Mouse (Mus musculus) heart, embryonic 15.5 days (tissue): ENCODE data around the gene Pitpnm3. TPM values are rescaled to one million over a fixed set of nuclear protein-coding genes. Genes with fewer than 3 reads are reported as not detected.

ENCODE experiments used
- ATAC-seq: fragments of 200-750 bp; cut with Nextera tagmentation; replicated peaks from 2 replicates; pipeline ENCODE4 v1.8.0; 2017; ENCODE audit warnings: low read depth, moderate TSS enrichment; ENCODE audit not compliant: insufficient number of reproducible peaks, insufficient read depth, low FRiP score
- H3K27ac ChIP-seq: fragments of 300-500 bp; sonication (generic); 2 replicates; pipeline ENCODE4 v1.5.1; 2015; ENCODE audit warnings: mild to moderate bottlenecking, inconsistent platforms
- H3K27me3 ChIP-seq: fragments of 300-500 bp; sonication (generic); 2 replicates; pipeline ENCODE4 v1.6.1; 2015; ENCODE audit warnings: inconsistent platforms
- H3K36me3 ChIP-seq: fragments of 300-500 bp; sonication (generic); 2 replicates; pipeline ENCODE4 v1.6.1; 2015; ENCODE audit warnings: mild to moderate bottlenecking, inconsistent platforms
- H3K4me1 ChIP-seq: fragments of 300-500 bp; sonication (generic); replicated peaks from 2 replicates; pipeline ENCODE4 v1.6.1; 2015; ENCODE audit warnings: inconsistent platforms
- H3K4me2 ChIP-seq: fragments of 300-500 bp; sonication (generic); 2 replicates; pipeline ENCODE4 v1.6.1; 2015; ENCODE audit warnings: inconsistent platforms, mild to moderate bottlenecking, moderate library complexity
- H3K4me3 ChIP-seq: fragments of 300-500 bp; sonication (generic); 2 replicates; pipeline ENCODE4 v1.5.1; 2015; ENCODE audit warnings: mild to moderate bottlenecking, inconsistent platforms
- H3K9ac ChIP-seq: fragments of 300-500 bp; sonication (generic); 2 replicates; pipeline ENCODE4 v1.6.1; 2015; ENCODE audit warnings: mild to moderate bottlenecking, inconsistent platforms
- H3K9me3 ChIP-seq: fragments of 300-500 bp; sonication (generic); replicated peaks from 2 replicates; pipeline ENCODE4 v1.6.1; 2016; ENCODE audit warnings: inconsistent platforms
- WGBS: fragments of 180-500 bp; shearing (Covaris S2); methylation state at CpG from one replicate; pipeline ENCODE4 v1.1.7; 2015; ENCODE audit warnings: mixed read lengths; 5-methylcytosine and 5-hydroxymethylcytosine counted together
- polyA plus RNA-seq: library from polyadenylated mRNA; unstranded; fragments of >200 nt; fragmentation: Nextera tagmentation; extraction: Ambion mirVana; gene quantifications from 2 replicates; pipeline ENCODE4 v1.2.1, GENCODE M21; 2015

The Pitpnm3 gene
- polyA plus RNA-seq, 1 experiment from 2014 or later = 0.21 TPM

- Histone ChIP-seq H3K4me3 (no peak overlapping the region), H3K36me3 (0 out of 2 replicates have a peak, but pooled peaks cover 8% of the 10 kb centered on the region), H3K27ac (no peak overlapping the region), H3K4me1 (peaks cover 19% of the 10 kb centered on the region), H3K27me3 (peaks cover 35% of the 10 kb centered on the region), H3K9me3 (no peaks in the 10 kb centered on the region), H3K4me2 (no peak overlapping the region), H3K9ac (no peak overlapping the region)
- WGBS = 77% methylated on average over 8 of the region's 8 CpGs
- ATAC-seq = no peak
These were observed 86.3 kb downstream of the Pitpnm3 start for GRCm38 (mm10) chr11:72049171-72049759.

GRCm38 (mm10) chr11:72048730-72049129 is 86.8 kb downstream of the Pitpnm3 start:
- H3K27me3 ChIP-seq = peaks cover 33% of the 10 kb centered on the region
- H3K4me1 ChIP-seq = peaks cover 24% of the 10 kb centered on the region
- no peak overlapping the region for H3K9ac ChIP-seq
- WGBS = 67% methylated on average over 6 of the region's 6 CpGs
- no peak overlapping the region for H3K27ac ChIP-seq
- no peak overlapping the region for H3K4me3 ChIP-seq
- H3K36me3 ChIP-seq = 0 out of 2 replicates have a peak, but pooled peaks cover 8% of the 10 kb centered on the region
- no peaks in the 10 kb centered on the region for H3K9me3 ChIP-seq
- H3K4me2 ChIP-seq = no peak overlapping the region
- no peak for ATAC-seq

GRCm38 (mm10) chr11:72044231-72044630 is 91.3 kb downstream of the Pitpnm3 start:
- no peaks in the 10 kb centered on the region for H3K9me3 ChIP-seq
- 0 out of 2 replicates have a peak, but pooled peaks cover 2% of the 10 kb centered on the region for H3K27me3 ChIP-seq
- H3K9ac ChIP-seq = no peak overlapping the region
- 71% methylated on average over 3 of the region's 3 CpGs for WGBS
- H3K4me2 ChIP-seq = peak overlapping the region; percentile 93
- peaks cover 32% of the 10 kb centered on the region for H3K4me1 ChIP-seq
- no peak for ATAC-seq
- peak overlapping the region; percentile 65; the same call in 1 of the 2 replicates for H3K4me3 ChIP-seq
- no peak overlapping the region for H3K27ac ChIP-seq
- 0 out of 2 replicates have a peak, but pooled peaks cover 8% of the 10 kb centered on the region for H3K36me3 ChIP-seq

- Histone ChIP-seq H3K36me3 (0 out of 2 replicates have a peak, but pooled peaks cover 8% of the 10 kb centered on the region), H3K27ac (no peak overlapping the region), H3K4me1 (peaks cover 32% of the 10 kb centered on the region), H3K27me3 (peaks cover 3% of the 10 kb centered on the region), H3K4me3 (peak overlapping the region; percentile 65), H3K9me3 (no peaks in the 10 kb centered on the region), H3K9ac (peak overlapping the region; percentile 63), H3K4me2 (peak overlapping the region; percentile 93)
- WGBS = 3% methylated on average over 14 of the region's 14 CpGs
- 0 out of 2 replicates have a peak, but pooled peaks have one; percentile 1 for ATAC-seq
These were observed 92.9 kb downstream of the Pitpnm3 start for GRCm38 (mm10) chr11:72042631-72043030.

- Histone ChIP-seq H3K36me3 (0 out of 2 replicates have a peak, but pooled peaks cover 8% of the 10 kb centered on the region), H3K4me2 (peak within 1 kb of the TSS; percentile 93), H3K27me3 (peaks cover 8% of the 10 kb centered on the region), H3K4me3 (peak within 1 kb of the TSS; percentile 65), H3K9me3 (no peaks in the 10 kb centered on the region), H3K27ac (peak within 1 kb of the TSS; percentile 43), H3K9ac (peak within 1 kb of the TSS; percentile 63), H3K4me1 (peaks cover 32% of the 10 kb centered on the region)
- under 1% methylated on average over 52 of the region's 52 CpGs for WGBS
- ATAC-seq = peak; percentile 85
These were observed 93.6 kb downstream of the Pitpnm3 start, which contains the start of gene Pimreg for GRCm38 (mm10) chr11:72041768-72042607. Gene Pimreg (plus strand): TSS chr11:72042032.

GRCm38 (mm10) chr11:72041290-72041767 is 94.2 kb downstream of the Pitpnm3 start:
- Histone ChIP-seq H3K4me1 (peaks cover 32% of the 10 kb centered on the region), H3K27ac (peak overlapping the region; percentile 43; the same call in 1 of the 2 replicates), H3K36me3 (0 out of 2 replicates have a peak, but pooled peaks cover 5% of the 10 kb centered on the region), H3K9me3 (no peaks in the 10 kb centered on the region), H3K27me3 (peaks cover 8% of the 10 kb centered on the region), H3K4me3 (peak overlapping the region; percentile 65), H3K9ac (peak overlapping the region; percentile 46), H3K4me2 (peak overlapping the region; percentile 93)
- 15% methylated on average over 6 of the region's 6 CpGs for whole genome bisulfite sequencing
- no peak for ATAC-seq

- Histone ChIP-seq H3K4me2 (peak overlapping the region; percentile 12; the same call in 1 of the 2 replicates), H3K9ac (no peak overlapping the region), H3K9me3 (no peaks in the 10 kb centered on the region), H3K4me1 (peaks cover 35% of the 10 kb centered on the region), H3K4me3 (no peak overlapping the region), H3K27ac (no peak overlapping the region), H3K36me3 (no peaks in the 10 kb centered on the region), H3K27me3 (peaks cover 8% of the 10 kb centered on the region)
- ATAC-seq = no peak
- whole genome bisulfite sequencing = 28% methylated on average over 16 of the region's 16 CpGs
These were observed 95.8 kb downstream of the Pitpnm3 start for GRCm38 (mm10) chr11:72039599-72040386.

- Histone ChIP-seq H3K4me3 (no peak overlapping the region), H3K4me1 (peaks cover 22% of the 10 kb centered on the region), H3K36me3 (no peaks in the 10 kb centered on the region), H3K27ac (no peak overlapping the region), H3K9me3 (no peaks in the 10 kb centered on the region), H3K27me3 (peaks cover 8% of the 10 kb centered on the region), H3K9ac (no peak overlapping the region), H3K4me2 (no peak overlapping the region)
- 4% methylated on average over 4 of the region's 4 CpGs for WGBS
- no peak for ATAC-seq
These were observed 97.6 kb downstream of the Pitpnm3 start for GRCm38 (mm10) chr11:72037996-72038395.

- Histone ChIP-seq H3K27ac (no peak within 1 kb of the TSS), H3K4me1 (peaks cover 16% of the 10 kb centered on the region), H3K9me3 (no peaks in the 10 kb centered on the region), H3K9ac (no peak within 1 kb of the TSS), H3K27me3 (peaks cover 8% of the 10 kb centered on the region), H3K36me3 (no peaks in the 10 kb centered on the region), H3K4me2 (no peak within 1 kb of the TSS), H3K4me3 (no peak within 1 kb of the TSS)
- ATAC-seq = no peak
- 62% methylated on average over 4 of the region's 4 CpGs for WGBS
These were observed 98.2 kb downstream of the Pitpnm3 start, which contains the start of gene Aipl1 for GRCm38 (mm10) chr11:72037409-72037808. Gene Aipl1 (minus strand): TSS chr11:72037509.

- H3K27ac ChIP-seq = no peak overlapping the region
- H3K9ac ChIP-seq = no peak overlapping the region
- ATAC-seq = no peak
- H3K27me3 ChIP-seq = peaks cover 32% of the 10 kb centered on the region
- H3K9me3 ChIP-seq = no peaks in the 10 kb centered on the region
- no peak overlapping the region for H3K4me3 ChIP-seq
- no peak overlapping the region for H3K4me2 ChIP-seq
- 0 out of 2 replicates have a peak, but pooled peaks cover 7% of the 10 kb centered on the region for H3K4me1 ChIP-seq
- no peaks in the 10 kb centered on the region for H3K36me3 ChIP-seq
- 85% methylated on average over 3 of the region's 3 CpGs for WGBS
These were observed 103.0 kb downstream of the Pitpnm3 start for GRCm38 (mm10) chr11:72032589-72032988.
